Mouse (Mus musculus) thymus, postnatal 25 days (tissue): ENCODE measurements around the gene Xpo1.
"Not testable (repeated sequence)": the region's sequence is repeated elsewhere in the genome, so short reads cannot be mapped to it uniquely, and the experiment has no call there.

ENCODE experiments used
- DNase-seq: peaks from one replicate; pipeline ENCODE4 v3.0.0; 2022

Gene Xpo1

DNA sequence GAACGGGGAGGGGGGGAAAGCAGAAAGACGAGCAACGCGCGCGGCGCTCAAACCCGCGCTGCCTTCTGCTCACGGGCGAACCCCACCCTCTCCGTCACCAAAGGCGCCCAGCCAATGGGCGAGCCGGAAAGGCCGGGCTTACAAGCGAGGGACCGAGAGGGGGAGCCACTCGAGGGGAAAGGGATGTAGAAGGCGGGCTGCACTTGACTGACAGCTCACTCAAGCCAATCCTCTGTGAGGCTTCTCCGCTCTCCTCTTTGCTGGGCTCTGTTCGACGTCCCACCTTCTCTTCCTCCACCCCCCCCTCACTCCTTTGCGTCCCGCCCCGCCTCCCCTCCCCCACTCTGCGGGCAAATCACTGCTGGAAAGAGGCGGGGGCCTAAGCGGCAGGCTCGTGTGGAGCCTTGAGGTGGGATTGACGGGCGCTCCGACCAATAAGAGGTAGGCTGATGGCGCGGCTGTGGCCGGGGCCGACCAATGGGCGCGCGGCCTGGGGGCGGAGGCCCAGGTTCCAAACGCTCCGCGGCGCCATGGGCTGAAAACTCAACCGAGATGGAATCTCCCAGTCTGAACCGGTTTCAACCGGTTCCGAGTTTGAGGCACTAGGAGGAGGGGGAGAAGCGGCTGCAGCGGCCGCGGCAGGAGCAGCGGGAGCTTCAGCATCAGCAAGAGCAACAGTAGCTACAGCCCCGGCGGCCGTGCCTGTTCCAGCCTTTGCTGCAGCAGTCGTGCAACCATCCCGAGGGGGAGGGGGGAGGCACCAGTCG lies at the start of gene Xpo1:
Xpo1 (plus strand) TSS at position 615 of the 767 bp plus-strand sequence.
- peak; percentile 99 for DNase-seq

DNA sequence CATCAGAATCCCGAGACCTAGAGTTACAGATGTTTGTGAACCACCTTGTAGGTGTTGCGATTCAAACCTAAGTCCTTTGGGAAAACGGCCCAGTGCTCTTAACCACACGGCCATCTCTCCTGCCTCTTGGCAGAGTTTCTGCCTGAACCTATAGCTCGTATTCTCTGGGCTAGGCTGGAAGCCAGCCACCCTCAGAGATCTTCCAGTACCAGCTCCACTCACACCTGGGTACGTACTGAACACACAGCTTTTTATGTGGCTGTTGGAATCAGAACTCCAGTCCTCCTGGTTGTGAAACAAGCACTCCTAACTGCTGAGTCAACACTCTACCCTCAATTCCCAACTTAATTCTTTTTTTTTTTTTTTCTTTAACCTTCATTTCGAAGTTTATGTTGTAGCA lies 46.1 kb upstream of the Xpo1 start:
- DNase-seq = no peak

DNA sequence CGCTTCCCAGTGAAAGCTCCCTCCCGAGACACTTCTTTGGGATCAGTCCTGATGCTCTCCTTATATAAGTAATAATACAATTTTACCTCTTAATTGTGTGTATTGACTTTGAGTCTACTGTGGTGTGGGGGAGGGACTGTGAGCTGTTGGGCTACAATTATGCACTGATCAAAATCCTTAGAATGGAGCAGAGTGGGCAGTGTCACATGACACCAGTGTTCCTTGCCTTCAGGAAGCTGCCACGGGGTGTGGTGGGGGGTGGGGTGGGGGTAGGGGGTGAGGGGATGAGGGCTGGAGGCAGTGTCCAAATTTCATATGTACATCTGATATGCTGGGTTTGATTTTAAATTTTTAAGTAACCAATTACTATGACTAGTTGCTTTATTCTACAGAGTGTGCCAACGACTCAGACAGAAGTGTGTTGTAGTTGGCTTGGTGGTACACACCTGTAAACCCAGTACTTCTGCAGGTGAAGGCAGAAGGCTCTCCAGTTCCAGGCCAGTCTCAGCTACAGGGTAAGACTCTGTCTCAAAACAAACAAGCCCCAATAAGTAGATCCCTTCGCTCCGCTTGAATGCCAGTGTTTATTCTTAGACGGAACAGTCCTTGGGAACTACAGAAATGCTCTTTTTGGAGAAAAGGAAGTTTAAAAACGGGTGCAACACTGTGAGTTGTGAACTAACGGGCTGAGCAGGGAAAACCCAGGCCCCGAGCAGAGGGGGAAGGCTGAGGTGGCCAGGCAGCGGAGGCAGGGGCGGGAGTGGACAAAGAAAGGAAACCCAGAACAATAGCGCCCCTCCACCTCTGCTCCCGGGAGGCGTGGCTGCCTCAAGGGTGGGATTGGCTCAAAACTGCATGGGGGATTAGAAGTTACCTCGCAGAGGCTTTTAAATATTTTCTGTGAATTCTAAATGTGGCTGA lies 45.0 kb upstream of the Xpo1 start:
- DNase-seq = no peak

DNA sequence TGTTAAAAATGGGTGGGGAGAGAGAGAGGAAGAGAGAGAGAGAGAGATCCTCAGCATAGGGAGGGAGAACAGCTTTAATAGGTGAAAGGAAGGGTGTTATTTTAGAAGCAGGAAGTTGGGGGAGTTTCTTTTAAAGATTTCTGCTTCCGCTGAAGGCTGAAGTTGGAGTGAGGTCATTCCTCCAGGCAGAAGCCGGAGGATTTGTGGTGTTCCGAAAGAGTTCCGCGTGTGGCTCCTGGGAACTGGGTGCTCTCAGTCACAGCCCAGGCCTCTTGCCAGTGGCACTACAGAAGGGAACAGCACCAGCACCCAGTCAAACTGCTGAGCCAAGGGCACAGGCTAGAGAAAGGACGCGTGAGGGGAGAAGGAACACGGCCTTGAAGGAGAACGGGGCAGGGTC lies 38.4 kb upstream of the Xpo1 start:
- DNase-seq = no peak

DNA sequence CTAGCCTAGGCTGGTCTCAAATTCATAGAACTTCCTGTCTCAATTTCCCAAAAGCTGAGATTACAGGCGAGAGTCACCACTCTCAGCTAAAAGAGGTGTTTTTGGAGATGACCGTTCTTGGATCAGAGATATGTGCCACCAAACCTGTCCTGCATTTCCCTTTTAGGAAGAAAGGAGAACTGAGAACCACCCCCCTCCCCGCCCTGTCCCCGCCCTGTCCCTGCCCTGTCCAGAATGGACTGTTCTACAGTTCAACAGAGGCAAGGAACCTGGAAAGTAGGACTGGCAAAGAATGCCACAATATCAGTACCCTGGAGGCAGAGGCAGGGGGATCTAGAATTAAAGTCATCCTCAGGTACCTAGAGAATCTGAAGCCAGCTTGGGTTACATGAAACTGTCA lies 19.8 kb upstream of the Xpo1 start:
- no peak for DNase-seq

DNA sequence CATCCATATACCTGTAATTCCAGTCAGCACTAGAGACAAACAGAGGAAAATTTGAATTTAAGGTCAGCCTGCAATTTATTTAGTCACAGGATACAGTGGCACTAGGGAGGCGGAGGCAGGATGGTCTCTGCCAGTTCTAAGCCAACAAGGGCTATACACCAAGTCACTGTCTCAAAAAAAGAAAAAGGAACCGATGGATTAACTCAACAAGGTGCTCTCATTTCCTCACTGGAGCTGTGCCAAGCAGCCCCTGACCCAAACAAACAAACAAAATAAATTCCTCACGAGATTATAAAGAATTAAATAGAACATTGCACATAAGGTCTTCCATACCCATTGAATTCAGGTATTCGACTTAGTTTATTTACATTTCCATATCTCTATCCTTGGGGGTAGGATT lies 1.9 kb upstream of the Xpo1 start:
- no peak for DNase-seq

DNA sequence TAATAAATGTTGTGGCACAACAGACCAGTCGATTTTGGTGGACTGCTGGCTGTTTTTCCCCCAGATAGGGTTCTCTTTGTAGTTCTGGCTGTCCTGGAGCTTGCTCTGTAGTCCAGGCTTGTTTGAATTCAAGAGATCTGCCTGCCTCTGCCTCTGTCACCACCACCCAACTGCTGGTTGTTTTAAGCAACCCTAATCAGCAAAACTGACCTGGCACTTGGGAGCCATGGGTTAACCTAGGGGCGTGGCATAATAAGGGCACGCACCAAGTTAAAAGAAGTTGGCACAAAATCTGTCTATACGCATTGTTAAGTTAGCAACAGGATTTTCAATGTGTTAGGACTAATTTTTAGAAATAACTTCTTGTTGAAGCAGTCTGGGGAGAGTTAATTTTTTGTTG lies 1.3 kb upstream of the Xpo1 start:
- no peak for DNase-seq

DNA sequence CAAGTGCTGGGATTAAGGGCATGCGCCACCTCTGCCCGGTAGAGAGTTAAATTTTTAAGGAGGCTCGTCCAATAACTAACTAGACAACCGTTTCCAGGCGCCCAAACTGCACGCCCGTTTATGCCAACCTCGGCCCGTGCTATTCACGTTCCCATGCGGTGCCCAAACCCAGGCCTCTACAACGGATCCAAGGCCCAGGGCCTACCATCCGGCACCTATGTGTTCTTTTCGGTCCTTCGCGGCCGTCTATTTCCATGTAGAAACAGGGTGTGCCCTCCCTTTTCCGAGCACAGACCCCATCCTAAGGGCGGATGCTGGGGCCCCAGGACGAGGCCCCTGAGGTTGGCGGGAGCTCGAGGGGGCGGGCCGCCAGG lies 801 bp upstream of the Xpo1 start:
- no peak for DNase-seq

DNA sequence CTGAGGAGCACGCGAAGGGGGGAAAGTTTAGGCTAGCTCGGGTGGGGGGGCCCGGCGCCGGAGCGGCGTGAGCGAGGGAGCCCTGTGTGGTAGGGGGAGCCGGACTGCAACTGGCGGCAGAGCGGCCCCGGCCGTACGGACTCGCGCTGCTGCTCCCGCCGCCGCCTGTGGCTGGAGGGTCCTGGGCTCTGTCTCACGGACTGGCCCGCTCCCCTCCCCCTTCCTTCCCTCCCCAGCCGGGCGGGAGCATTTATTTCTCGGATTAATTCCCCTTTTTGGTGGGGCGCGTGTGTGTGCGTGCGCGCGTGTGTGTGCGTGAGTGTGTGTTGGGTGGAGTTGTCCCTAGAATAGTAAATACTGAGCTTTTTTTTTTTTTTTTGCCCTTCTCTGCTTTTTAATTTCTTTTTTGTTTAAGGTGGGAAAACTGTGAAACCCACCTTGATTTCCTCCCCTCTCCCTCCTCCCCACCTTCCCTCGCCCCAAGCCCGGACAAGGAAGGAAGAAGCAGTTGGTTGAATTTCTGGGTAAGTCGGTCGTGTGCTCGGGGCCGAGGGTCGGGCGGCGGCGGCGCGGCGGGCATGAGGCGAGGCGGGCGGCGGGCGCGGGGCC lies 457 bp downstream of the Xpo1 start:
- DNase-seq = no peak

DNA sequence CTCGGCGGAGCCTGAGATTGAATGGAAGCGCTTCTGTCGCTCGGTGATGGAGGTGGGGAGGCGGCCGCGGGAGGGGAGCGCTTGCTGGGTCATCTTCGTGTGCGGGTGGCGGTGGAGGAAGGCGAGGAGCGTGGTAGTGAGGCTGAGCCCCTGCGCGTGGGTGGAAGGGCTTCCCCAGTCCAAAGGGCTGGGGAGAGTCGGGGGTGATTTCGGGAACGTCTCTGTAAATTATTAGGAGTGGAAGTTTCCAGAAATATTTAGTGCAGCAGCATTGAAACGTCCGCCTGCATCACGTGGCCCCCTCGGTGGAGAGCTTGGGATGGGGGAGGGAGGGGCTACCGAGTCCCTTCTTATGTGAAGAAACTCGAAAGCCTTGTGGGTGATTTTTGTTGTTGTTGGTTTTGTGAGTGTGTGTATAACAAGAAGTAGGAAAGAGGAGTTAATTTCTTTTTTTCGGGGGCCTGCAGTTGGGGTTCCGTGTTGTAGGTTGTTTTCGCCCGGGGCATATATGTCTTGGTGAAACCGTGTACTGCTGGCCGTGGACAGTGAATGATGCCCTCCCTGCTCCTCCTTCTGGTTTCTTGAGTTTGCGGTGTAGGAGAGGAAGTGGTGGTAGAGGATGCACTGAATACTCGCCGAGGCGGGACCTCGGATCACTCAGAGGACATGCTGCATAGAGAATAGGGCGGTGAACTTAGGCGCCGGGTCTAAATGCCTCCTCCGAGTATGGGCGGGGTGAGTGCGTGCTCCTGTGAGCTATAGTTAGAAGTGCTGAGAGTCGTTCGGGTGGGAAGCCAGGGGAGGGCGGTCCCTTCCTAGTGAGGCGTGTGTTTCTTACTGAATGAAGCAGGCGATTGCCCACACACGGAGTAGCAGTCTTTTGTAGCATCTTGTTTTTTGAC lies 1.2 kb downstream of the Xpo1 start:
- DNase-seq = peak; percentile 80

DNA sequence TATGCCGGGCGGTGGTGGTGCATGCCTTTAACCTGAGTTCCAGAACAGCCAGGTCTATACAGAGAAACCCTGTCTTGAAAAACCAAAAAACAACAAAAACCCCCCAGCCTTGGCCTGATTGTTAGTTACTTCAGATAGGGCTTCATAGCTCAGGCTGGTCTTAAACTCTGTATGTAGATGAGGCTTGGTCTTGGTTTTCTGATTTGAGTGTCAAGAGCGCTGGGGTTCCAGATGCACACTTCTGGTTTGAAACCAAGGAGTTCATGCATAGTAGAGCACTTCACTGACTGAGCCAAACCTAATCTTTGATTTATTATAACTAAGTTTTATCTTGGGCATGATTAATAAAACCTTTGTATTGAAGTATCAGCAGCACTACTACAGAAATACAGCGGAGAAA lies 3.2 kb downstream of the Xpo1 start:
- DNase-seq = no peak

DNA sequence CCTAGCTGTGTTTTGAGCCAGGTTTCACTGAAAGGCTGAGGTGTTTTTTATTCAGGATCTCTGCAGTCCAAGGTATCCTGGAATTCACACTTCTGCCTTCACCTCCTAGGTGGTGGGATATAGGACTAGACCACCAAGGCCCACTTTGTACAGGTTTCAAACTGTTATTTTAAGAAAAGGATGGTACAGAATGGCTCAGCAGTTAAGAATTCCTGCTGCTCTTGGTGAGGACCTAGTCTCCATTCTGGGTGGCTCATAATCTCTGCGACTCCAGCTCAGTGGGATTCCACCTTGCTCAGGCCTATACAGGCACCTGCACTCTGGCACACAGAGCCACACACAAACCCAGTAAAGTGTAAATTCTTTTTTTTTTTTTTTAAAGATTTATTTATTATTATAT lies 3.6 kb downstream of the Xpo1 start:
- DNase-seq = no peak

DNA sequence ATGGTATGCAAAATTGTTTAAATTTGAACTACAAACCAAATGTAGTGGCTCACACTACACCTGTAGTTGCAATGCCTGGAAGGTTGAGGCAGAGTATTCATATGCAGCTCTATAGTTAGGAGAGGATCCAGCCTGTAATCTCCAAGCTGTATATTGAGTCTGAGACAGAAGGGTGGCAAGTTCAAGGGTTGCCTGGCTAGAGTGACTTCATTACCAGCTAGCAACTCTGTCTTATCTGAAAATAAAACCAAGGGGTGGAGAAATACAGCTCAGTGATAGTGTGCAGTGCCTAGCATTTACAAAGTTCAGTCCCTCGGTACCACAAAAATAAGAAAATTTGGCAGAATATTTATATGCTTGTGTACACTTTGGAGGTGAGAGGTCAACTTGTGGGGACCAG lies 4.3 kb downstream of the Xpo1 start:
- DNase-seq = no peak

DNA sequence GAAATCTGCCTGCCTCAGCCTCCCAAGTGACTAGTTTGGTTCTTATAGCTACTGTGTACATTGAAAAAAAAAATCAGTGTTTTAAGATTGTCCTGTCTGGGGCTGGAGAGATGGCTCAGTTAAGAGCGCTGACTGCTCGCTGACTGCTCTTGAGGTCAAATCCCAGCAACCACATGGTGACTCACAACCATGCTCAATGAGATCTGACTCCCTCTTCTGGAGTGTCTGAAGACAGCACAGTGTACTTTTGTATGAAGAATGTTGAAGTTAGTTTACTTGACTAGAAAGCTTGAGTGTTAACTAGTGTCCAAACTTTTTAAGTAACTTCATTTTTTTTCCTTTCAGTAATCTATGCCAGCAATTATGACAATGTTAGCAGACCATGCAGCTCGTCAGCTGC lies 5.6 kb downstream of the Xpo1 start:
- DNase-seq = peak; percentile 10

DNA sequence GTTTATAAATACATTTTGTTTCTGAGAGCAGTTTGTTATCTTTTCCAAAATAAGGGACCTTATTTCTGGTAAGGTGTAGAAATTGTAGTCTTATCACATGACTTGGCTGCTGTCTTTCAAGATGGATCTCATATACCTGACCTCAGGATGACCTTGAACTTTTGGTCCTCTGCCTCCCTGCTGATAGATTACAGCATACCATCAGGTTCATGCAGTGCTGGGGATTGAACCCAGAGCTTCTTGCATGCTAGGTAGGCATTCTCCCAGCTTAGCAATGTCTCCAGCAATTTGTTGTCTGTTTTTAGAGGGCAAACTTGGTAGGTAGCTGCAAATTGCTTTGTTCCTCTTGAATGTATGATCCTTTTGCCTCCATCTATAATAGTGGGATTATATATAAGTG lies 9.1 kb downstream of the Xpo1 start:
- no peak for DNase-seq

DNA sequence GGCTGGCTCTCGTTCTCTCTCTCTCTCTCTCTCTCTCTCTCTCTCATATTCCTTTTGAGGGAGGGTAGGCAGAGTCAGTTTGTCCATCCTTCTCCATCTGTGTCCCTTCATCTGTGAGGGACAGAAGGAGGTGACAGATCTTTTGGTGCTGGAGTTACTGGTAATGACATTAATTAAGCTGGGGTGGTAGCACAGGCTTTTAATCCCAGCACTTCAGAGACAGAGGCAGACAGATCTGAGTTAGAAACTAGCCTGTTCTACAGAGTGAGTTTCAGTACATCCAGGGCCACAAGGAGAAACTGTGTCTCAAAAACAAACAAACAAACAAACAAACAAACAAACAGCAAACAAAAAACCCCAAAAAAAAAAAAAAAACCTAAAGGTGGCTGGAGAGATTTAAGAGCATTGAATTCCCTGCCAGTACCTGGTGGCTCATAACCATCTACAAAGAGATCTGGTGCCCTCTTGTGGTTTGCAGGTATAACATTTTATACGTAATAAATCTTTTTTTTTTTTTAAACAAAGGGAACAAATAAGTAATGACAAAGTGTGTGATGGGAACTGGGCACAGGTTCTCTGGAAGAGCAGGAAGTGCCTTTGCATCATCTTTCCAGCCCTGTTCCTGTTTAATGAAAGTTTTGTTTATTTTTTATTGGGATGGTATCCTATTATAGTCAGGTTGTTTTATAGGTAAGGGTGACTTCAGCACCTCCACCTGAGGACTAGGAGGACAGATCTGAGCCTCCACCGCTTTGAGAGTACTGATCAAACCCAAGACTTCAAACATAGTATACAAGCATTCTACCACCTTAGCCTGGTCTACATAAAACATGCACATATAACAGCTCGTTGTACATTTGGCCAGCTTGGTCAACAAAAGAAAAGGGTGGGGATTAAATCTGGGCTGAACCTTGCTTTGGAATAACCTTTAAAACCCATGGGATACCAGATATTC lies 16.2 kb downstream of the Xpo1 start:
- DNase-seq = peak; percentile 31

DNA sequence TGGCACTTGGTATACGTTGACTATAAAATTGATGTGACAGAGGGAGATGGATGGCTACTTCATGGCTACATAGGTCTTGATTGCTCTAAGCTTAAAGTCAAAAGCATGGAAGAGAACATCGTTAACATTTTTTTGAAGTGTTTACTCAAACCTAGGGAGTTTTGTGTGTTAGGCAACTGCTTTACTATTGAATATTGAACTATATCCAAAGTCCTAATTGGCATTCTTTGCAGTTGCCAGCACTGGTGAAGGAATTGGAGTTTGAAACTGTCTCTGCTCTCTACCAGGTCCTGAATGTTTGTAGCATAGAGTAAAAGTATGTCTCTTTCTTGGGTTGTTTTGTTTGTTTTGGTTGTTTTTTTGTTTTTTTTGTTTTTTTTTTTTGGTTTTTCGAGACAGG lies 19.9 kb downstream of the Xpo1 start:
- DNase-seq = no peak

DNA sequence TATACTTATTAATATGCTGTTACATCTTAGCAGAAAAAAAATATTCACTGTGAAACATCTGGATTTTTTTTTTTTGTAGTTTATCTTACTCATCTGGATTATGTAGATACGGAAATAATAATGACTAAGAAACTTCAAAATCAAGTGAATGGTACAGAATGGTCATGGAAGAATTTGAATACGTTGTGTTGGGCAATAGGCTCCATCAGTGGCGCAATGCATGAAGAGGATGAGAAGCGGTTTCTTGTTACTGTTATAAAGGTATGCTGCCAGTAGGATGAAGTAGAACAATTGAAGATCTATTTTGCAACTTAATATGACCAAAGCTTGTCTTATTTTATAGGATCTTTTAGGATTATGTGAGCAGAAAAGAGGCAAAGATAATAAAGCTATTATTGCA lies 28.6 kb downstream of the Xpo1 start:
- no peak for DNase-seq

DNA sequence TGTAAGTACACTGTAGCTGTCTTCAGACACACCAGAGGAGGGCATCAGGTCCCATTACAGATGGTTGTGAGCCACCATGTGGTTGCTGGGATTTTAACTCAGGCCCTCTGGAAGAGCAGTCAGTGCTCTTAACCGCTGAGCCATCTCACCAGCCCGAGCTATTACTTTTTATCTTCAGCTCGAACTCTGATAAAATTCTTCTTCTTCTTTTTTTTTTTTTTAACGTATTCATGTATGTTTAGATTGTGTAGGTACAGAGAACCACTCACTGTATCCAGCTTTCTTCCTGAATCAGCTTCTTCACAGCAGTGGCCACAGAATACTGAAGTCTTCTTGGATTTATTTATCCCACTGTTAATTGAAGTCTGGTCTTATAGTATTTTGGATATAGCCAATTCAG lies 33.0 kb downstream of the Xpo1 start:
- DNase-seq = not testable (repeated sequence)

DNA sequence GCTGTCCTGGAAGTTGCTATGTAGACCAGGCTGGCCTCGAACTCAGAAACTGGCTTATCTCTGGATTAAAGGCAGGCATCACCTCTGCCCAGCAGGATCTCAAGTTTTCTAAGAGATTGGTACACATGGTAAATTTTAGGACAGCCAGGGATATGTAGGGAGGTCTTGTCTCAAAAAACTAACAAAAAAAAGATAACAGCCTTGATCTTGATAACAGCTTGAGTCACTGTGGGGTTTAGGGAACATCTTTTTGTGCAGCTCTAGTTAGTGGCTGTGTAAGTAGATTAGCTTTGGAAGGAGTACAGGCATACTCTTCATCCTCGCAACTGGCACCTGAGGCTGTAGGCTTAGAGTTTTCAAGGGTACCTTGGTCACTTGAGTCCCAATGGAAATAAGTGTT lies 41.5 kb downstream of the Xpo1 start:
- DNase-seq = no peak

DNA sequence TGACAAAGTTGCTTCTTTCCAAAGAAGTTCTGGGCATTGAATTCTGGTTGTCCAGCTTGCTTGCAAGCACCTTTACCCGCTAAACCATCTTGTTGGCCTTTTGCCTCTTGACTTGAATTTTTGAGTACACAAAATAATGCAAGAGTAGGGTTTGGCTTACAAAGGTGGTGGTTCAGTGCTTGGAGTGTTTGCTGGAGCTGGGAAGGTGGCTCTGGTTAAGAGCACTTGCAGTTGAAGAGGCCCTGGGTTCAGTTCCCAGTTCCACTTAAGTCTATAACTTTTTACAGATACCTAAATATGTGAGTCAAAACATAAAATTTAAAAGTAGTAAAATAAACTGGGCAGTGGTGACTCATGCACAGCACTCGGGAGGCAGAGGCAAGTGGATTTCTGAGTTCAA lies 42.5 kb downstream of the Xpo1 start:
- no peak for DNase-seq

DNA sequence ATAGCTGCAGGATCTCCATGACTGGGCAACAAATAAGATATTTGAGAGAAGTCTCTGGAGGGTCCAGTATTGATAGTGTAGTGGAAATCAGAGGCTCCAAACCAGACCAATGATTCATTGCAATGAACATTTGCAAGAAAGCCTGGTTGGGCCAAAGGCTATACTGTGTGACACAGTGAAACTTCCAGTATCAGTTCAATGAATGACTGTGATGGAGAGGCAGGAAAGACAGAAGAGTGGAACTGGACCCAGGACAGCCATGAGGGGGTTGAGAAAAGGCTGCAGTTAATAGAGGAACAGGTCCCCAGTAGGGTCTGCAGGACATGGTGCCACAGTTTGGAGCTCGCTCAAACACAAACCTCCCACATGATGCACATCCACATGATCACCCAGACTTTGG lies 44.1 kb downstream of the Xpo1 start:
- no peak for DNase-seq
